Mouse (Mus musculus): ENCODE data around the gene Lap3. TPM values are rescaled to one million over a fixed set of nuclear protein-coding genes. Genes with fewer than 3 reads are reported as not detected.
A peak's percentile ranks its signal among the peaks of the same experiment; 100 is the strongest.

Lap3 gene
- polyA plus RNA-seq, 1 experiment = 56.7 TPM

DNA sequence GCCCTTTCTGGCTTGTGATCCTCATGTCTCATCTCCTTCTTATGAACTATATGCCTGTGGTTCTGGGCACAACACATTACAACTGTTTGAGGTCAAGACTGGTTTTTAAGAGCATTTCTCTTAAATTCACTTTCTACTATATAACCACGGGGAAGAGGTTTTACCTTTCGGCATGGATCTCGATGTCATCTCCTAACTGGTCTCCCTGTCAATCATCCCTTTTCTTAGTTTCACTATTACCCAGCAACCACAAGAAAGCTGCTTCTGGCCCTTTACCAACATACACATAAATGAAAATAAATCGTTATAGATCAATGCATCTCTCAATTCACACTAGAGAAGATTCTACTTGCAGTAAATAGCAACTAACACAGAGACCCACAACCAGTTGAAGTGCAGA is 42.0 kb downstream of the Lap3 start:
- no peak for DNase-seq
- H3K4me1 ChIP-seq (ENCODE audit: control insufficient read depth, insufficient read depth, low read length) = no peaks in the 10 kb centered on the region; the same call in 1 of the 2 replicates
- H3K27me3 ChIP-seq (ENCODE audit: control insufficient read depth, insufficient read depth, low read length) = no peaks in the 10 kb centered on the region
- H3K27ac ChIP-seq (ENCODE audit: insufficient read depth, low read length) = no peak overlapping the region
- TF ChIP-seq POLR2A (IDR thresholded peaks at IDR 0.05; ENCODE audit: borderline replicate concordance, insufficient read depth, low read length) = no peak
- TF ChIP-seq CTCF (IDR thresholded peaks at IDR 0.05; ENCODE audit: borderline replicate concordance, insufficient read depth, low read depth, low read length) = no peak
- no peak overlapping the region for H3K4me3 ChIP-seq (replicated peaks; ENCODE audit: insufficient read depth, low read depth, low read length)
- 65% methylated on average over 4 of the region's 4 CpGs for WGBS

- Histone ChIP-seq H3K4me3 (replicated peaks; ENCODE audit: insufficient read depth, low read depth, low read length) (no peak overlapping the region), H3K27me3 (ENCODE audit: control insufficient read depth, insufficient read depth, low read length) (no peaks in the 10 kb centered on the region), H3K27ac (ENCODE audit: insufficient read depth, low read length) (no peak overlapping the region), H3K4me1 (ENCODE audit: control insufficient read depth, insufficient read depth, low read length) (peaks cover 6% of the 10 kb centered on the region)
- no peak for TF ChIP-seq POLR2A (IDR thresholded peaks at IDR 0.05; ENCODE audit: borderline replicate concordance, insufficient read depth, low read length)
- 0 out of 2 replicates have a peak, but pooled peaks have one; percentile 8 for TF ChIP-seq CTCF (IDR thresholded peaks at IDR 0.05; ENCODE audit: borderline replicate concordance, insufficient read depth, low read depth, low read length)
- DNase-seq = no peak
- 60% methylated on average over 10 of the region's 10 CpGs for WGBS
Measured at GRCm38 (mm10) chr5:45539502-45539901, 46.3 kb downstream of the Lap3 start.

DNA sequence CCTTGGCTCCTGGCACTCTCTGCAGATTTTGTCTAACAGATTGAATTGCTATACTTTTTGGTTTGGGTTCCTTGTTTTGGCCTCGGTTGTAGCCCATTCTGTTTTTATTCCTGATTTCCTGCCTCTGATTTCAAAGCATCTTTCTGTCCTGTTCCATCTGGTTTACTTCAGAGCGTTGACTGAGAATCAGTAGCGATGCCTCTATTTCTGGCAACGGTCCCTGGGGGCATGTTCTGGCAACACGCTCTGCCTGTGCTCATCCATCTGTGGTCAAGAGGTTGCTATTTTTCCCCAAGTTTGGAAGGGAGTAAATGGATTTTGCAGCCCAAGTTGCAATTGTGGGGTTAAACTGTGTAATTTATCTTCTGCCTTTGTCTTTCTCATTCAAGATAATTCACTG is 50.2 kb downstream of the Lap3 start:
- no peak overlapping the region for H3K4me3 ChIP-seq (replicated peaks; ENCODE audit: insufficient read depth, low read depth, low read length)
- H3K4me1 ChIP-seq (ENCODE audit: control insufficient read depth, insufficient read depth, low read length) = peaks cover 6% of the 10 kb centered on the region; the same call in 1 of the 2 replicates
- no peak overlapping the region for H3K27ac ChIP-seq (ENCODE audit: insufficient read depth, low read length)
- peak; percentile 66 to 79 for DNase-seq
- H3K27me3 ChIP-seq (ENCODE audit: control insufficient read depth, insufficient read depth, low read length) = no peaks in the 10 kb centered on the region
- TF ChIP-seq POLR2A (IDR thresholded peaks at IDR 0.05; ENCODE audit: borderline replicate concordance, insufficient read depth, low read length) (no peak), CTCF (IDR thresholded peaks at IDR 0.05; ENCODE audit: borderline replicate concordance, insufficient read depth, low read depth, low read length) (no peak)
- WGBS = 7% methylated on average over 5 of the region's 5 CpGs

GRCm38 (mm10) chr5:45549586-45549985 is 56.4 kb downstream of the Lap3 start:
- H3K27me3 ChIP-seq (ENCODE audit: control insufficient read depth, insufficient read depth, low read length) = no peaks in the 10 kb centered on the region
- WGBS = 90% methylated on average over 1 of the region's 1 CpGs
- peaks cover 3% of the 10 kb centered on the region; the same call in 1 of the 2 replicates for H3K4me1 ChIP-seq (ENCODE audit: control insufficient read depth, insufficient read depth, low read length)
- H3K4me3 ChIP-seq (replicated peaks; ENCODE audit: insufficient read depth, low read depth, low read length) = no peak overlapping the region
- TF ChIP-seq CTCF (IDR thresholded peaks at IDR 0.05; ENCODE audit: borderline replicate concordance, insufficient read depth, low read depth, low read length) = no peak
- no peak overlapping the region for H3K27ac ChIP-seq (ENCODE audit: insufficient read depth, low read length)
- no peak for DNase-seq

Other genes starting within 250 kb of the Lap3 start
- 454 and 593 TPM in 2 replicates for gene Qdpr, start 43.1 kb upstream of the Lap3 start, polyA plus RNA-seq (2012; rRNA removed)
- gene Clrn2, start 39.6 kb upstream of the Lap3 start, polyA plus RNA-seq (2012; rRNA removed) = not detected in 2 replicates
- 131 and 134 TPM in 2 replicates for gene Med28, start 26.9 kb downstream of the Lap3 start, polyA plus RNA-seq (2012; rRNA removed)
- gene Fam184b, start 146.2 kb downstream of the Lap3 start, polyA plus RNA-seq (2012; rRNA removed) = 6.4 and 6.9 TPM in 2 replicates
- 0.10 and 0.11 TPM in 2 replicates for gene Ncapg, start 176.5 kb downstream of the Lap3 start, polyA plus RNA-seq (2012; rRNA removed)

Measured in cerebellum, adult 2 months (tissue).